Mouse (Mus musculus) G1E-ER4 (cell line): Measurements from ENCODE around the gene Nupr1. TPM values are rescaled to one million over a fixed set of nuclear protein-coding genes. Genes with fewer than 3 reads are reported as not detected.

Experiments
- GATA1 ChIP-seq: IDR thresholded peaks from one replicate; pipeline ENCODE4 v1.8.0; 2012; ENCODE audit warnings: low read length, inconsistent platforms
- polyA plus RNA-seq: library from polyadenylated mRNA; stranded (reverse); fragments of >175 nt; gene quantifications from 2 replicates; pipeline ENCODE4 v1.2.3, GENCODE M21; 2012

Gene Nupr1
- 5.6 and 7.9 TPM in 2 replicates for polyA plus RNA-seq

- no peak for TF ChIP-seq GATA1
These were observed at the start of gene Nupr1 for GRCm38 (mm10) chr7:126630824-126631518. Gene Nupr1 (minus strand): TSS chr7:126630861.

- no peak for TF ChIP-seq GATA1
These were observed 49.0 kb upstream of the Nupr1 start for GRCm38 (mm10) chr7:126679683-126680082.

GRCm38 (mm10) chr7:126678545-126679341 is 48.1 kb upstream of the Nupr1 start:
- no peak for TF ChIP-seq GATA1

GRCm38 (mm10) chr7:126676631-126677220 is 46.1 kb upstream of the Nupr1 start:
- no peak for TF ChIP-seq GATA1

- TF ChIP-seq GATA1, result no peak
These were observed 45.5 kb upstream of the Nupr1 start, which contains the start of gene Sult1a1 for GRCm38 (mm10) chr7:126676207-126676606. Gene Sult1a1 (minus strand): TSS chr7:126676432.

- TF ChIP-seq GATA1, result no peak
These were observed 44.4 kb upstream of the Nupr1 start for GRCm38 (mm10) chr7:126675104-126675503.

- no peak for TF ChIP-seq GATA1
These were observed 41.5 kb upstream of the Nupr1 start for GRCm38 (mm10) chr7:126672111-126672510.

GRCm38 (mm10) chr7:126670152-126670551 is 39.5 kb upstream of the Nupr1 start:
- no peak for TF ChIP-seq GATA1

GRCm38 (mm10) chr7:126668452-126668851 is 37.8 kb upstream of the Nupr1 start:
- TF ChIP-seq GATA1, result no peak

GRCm38 (mm10) chr7:126667495-126668090 is 36.9 kb upstream of the Nupr1 start:
- TF ChIP-seq GATA1, result no peak

GRCm38 (mm10) chr7:126665269-126665668 is 34.6 kb upstream of the Nupr1 start:
- TF ChIP-seq GATA1, result no peak

- no peak for TF ChIP-seq GATA1
These were observed 33.0 kb upstream of the Nupr1 start for GRCm38 (mm10) chr7:126663646-126664045.

GRCm38 (mm10) chr7:126659771-126660170 is 29.1 kb upstream of the Nupr1 start:
- no peak for TF ChIP-seq GATA1

GRCm38 (mm10) chr7:126657522-126657921 is 26.9 kb upstream of the Nupr1 start:
- no peak for TF ChIP-seq GATA1

- no peak for TF ChIP-seq GATA1
These were observed 25.0 kb upstream of the Nupr1 start for GRCm38 (mm10) chr7:126655695-126656094.

- no peak for TF ChIP-seq GATA1
These were observed 23.3 kb upstream of the Nupr1 start for GRCm38 (mm10) chr7:126653991-126654390.

- TF ChIP-seq GATA1, result peak; percentile 96
These were observed 20.2 kb upstream of the Nupr1 start for GRCm38 (mm10) chr7:126650852-126651251.
